Mouse (Mus musculus) embryonic facial prominence, embryonic 14.5 days (tissue): ENCODE measurements around the gene Nat8f2. TPM values are rescaled to one million over a fixed set of nuclear protein-coding genes. Genes with fewer than 3 reads are reported as not detected.
"Not testable (repeated sequence)": the region's sequence is repeated elsewhere in the genome, so short reads cannot be mapped to it uniquely, and the experiment has no call there.

ENCODE experiments used
- ATAC-seq: fragments of 200-750 bp; cut with Nextera tagmentation; 2 replicates; pipeline ENCODE4 v1.8.0; 2017; ENCODE audit warnings: low read depth, moderate number of reproducible peaks, moderate TSS enrichment
- DNase-seq: peaks from one replicate; pipeline ENCODE4 v3.0.0-alpha.2; 2015; ENCODE audit warnings: low spot score
- H3K27ac ChIP-seq: fragments of 300-500 bp; sonication (generic); replicated peaks from 2 replicates; pipeline ENCODE4 v1.5.1; 2014; ENCODE audit warnings: low read depth, mild to moderate bottlenecking, low read length, moderate library complexity
- H3K27me3 ChIP-seq: fragments of 300-500 bp; sonication (generic); replicated peaks from 2 replicates; pipeline ENCODE4 v1.6.1; 2014; ENCODE audit warnings: low read length; ENCODE audit not compliant: control insufficient read depth, insufficient read depth
- H3K36me3 ChIP-seq: fragments of 300-500 bp; sonication (generic); 2 replicates; pipeline ENCODE4 v1.6.1; 2014; ENCODE audit warnings: low read length, mixed read lengths; ENCODE audit not compliant: control insufficient read depth, insufficient read depth
- H3K4me1 ChIP-seq: fragments of 300-500 bp; sonication (generic); 2 replicates; pipeline ENCODE4 v1.6.1; 2014; ENCODE audit warnings: antibody characterized with exemption, low read length; ENCODE audit not compliant: control insufficient read depth, insufficient read depth
- H3K4me2 ChIP-seq: fragments of 300-500 bp; sonication (generic); 2 replicates; pipeline ENCODE4 v1.6.1; 2014; ENCODE audit warnings: low read depth, mild to moderate bottlenecking, low read length, moderate library complexity, mixed read lengths
- H3K4me3 ChIP-seq: fragments of 300-500 bp; sonication (generic); 2 replicates; pipeline ENCODE4 v1.5.1; 2014; ENCODE audit warnings: low read depth, mild to moderate bottlenecking, low read length
- H3K9ac ChIP-seq: fragments of 300-500 bp; sonication (generic); 2 replicates; pipeline ENCODE4 v1.6.1; 2014; ENCODE audit warnings: low read depth, mild to moderate bottlenecking, low read length, moderate library complexity, mixed read lengths
- H3K9me3 ChIP-seq: fragments of 300-500 bp; sonication (generic); 2 replicates; pipeline ENCODE4 v1.6.1; 2016; ENCODE audit warnings: low read length; ENCODE audit not compliant: control insufficient read depth
- WGBS: fragments of 180-500 bp; shearing (Covaris S2); extraction: QIAGEN DNeasy Blood & Tissue Kit; methylation state at CpG from one replicate; pipeline ENCODE4 v1.1.7; 2014; 5-methylcytosine and 5-hydroxymethylcytosine counted together
- polyA plus RNA-seq: library from polyadenylated mRNA; unstranded; fragments of >200 nt; fragmentation: Nextera tagmentation; extraction: Ambion mirVana; gene quantifications from 2 replicates; pipeline ENCODE4 v1.2.1, GENCODE M21; 2014

Gene Nat8f2
- polyA plus RNA-seq, 1 experiment from 2014 or later, result not detected

DNA sequence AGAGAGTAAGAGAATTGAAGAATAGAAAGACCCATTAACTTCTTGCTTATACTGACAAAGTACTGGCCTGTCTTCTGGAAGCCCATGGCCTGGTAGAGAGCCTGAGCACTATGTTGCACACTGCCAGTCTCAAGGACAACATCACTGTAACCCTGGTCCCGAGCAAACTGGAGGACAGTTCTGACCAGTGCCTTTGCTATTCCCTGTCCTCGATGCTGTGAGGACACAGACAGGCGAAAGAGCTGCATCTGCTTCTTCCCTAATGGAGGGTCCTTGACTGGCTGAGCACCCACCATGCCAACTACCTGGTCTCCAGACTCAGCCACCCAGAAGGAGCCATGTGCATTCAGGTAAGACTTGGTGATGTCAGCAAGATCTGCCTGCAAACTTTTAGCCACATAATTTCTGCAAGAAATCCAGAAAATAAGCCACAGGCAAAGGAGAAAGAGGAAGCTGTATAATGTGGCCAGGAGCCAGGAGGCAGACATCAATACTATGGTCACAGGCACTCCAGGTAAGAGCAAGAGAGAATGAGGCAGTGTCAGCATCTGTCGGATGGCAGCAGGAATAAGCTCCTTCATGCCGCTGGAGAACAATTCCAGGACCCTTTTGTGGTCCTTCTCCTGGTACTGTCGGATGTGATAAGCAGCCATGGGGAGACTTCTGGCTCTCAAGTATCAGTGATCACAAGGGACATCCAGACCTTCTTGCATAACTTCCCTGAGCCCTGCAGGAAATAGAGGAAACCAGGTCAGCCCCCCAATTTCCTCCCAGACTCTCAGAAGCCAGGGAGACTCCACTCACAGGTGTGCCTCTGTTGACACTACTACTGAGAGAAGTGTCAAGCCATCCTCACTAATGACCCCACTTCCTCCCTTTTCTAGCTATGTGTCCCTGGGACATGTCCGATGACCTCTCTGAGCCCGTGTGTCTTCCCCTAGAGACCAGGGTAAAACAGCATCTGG lies 950 bp downstream of the Nat8f2 start:
- H3K9me3 ChIP-seq, result no peaks in the 10 kb centered on the region
- H3K9ac ChIP-seq, result no peak overlapping the region
- H3K27me3 ChIP-seq, result no peaks in the 10 kb centered on the region
- H3K36me3 ChIP-seq, result no peaks in the 10 kb centered on the region
- H3K4me2 ChIP-seq, result no peak overlapping the region
- H3K4me3 ChIP-seq, result no peak overlapping the region
- H3K4me1 ChIP-seq, result no peaks in the 10 kb centered on the region
- H3K27ac ChIP-seq, result no peak overlapping the region
- DNase-seq (no peak), ATAC-seq (no peak)
- WGBS, result 66% methylated on average over 8 of the region's 8 CpGs

DNA sequence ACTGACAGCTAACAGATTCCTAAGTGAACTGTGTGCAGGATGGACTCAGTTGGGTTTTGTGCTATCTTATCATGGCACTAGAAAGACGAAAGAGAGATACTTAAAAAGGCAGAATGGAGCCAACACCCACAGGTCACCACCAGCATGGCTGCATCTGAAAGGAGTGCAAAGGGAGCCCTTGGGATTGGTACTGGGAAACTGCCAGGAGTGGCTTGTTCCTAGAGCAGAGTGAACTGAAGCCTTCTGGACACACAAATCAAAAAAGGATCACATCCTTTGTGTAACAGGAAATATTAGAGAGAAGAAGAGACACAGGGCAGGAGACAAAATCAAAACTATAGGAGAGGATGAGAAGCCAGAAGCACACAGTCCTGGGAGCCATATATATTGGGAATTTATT lies 2.0 kb downstream of the Nat8f2 start:
- not testable (repeated sequence) for H3K9ac ChIP-seq, H3K4me1 ChIP-seq, H3K27me3 ChIP-seq, H3K27ac ChIP-seq, H3K4me3 ChIP-seq, DNase-seq, H3K4me2 ChIP-seq, ATAC-seq, H3K36me3 ChIP-seq, H3K9me3 ChIP-seq
- 67% methylated on average over 1 of the region's 1 CpGs for WGBS

GRCm38 (mm10) chr6:85866166-85866565 lies 2.8 kb downstream of the Nat8f2 start:
- H3K27ac ChIP-seq, H3K4me3 ChIP-seq, DNase-seq, H3K9me3 ChIP-seq, H3K4me2 ChIP-seq, H3K27me3 ChIP-seq, ATAC-seq, H3K36me3 ChIP-seq, H3K4me1 ChIP-seq, H3K9ac ChIP-seq: not testable (repeated sequence)
- WGBS, result 84% methylated on average over 3 of the region's 3 CpGs

DNA sequence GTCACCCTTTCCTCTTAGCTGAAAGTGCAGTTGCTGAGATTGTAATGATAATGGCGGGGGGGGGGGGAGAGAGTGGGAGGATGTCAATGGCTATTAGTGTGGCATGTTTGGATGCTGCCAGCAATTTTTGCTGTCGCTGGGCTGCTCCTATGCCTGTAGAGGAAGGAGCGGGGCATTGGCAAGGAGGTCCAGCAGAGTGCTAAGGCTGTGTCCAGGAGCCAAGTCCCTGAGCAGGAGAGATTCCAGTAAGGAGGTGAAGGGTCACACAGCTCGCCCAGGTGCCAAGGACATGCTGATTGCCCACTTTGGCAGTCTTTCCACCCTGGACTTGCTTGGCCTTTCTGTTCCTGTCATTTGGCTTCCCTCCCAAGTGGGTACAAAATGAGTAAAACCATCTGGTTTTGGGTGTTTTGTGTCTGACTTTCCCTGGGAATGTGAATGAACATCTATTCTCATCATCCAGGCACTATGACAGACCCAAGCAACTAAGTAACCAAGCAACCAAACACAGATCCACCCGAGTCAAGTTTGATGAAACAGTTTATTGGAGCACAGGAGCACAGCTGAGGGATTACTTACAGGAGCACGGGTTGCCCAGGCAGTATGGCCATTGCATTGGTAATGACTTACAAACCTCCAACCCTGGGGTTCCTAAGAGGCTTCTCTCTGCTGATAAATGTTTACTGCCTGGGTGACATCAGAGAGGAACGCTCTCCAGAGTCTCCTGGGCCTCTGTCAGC lies 3.9 kb downstream of the Nat8f2 start:
- H3K4me2 ChIP-seq, H3K27ac ChIP-seq, H3K4me3 ChIP-seq, H3K4me1 ChIP-seq, H3K9me3 ChIP-seq, H3K36me3 ChIP-seq, H3K9ac ChIP-seq, H3K27me3 ChIP-seq, ATAC-seq, DNase-seq: not testable (repeated sequence)
- 78% methylated on average over 6 of the region's 7 CpGs for WGBS

DNA sequence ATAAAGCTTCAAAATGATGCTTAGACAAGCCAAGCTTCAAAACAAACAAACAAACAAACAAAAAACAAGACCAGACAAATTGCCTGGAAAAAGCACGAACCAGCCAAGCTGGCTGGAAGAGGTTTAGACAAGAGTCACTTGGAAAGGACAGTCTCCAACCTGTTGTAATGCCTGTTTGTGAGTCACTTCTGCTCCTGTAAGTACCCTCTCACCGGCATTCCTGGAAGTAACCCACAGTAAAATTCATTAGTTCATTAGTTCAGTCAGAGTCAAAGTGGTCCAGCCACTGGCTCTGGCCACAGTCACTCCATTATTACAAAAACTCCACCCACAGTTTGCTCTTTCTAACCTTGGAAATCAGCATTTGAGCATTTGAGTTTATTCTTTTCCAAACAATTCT lies 5.1 kb downstream of the Nat8f2 start:
- Histone ChIP-seq H3K27me3 (no peaks in the 10 kb centered on the region), H3K9me3 (no peaks in the 10 kb centered on the region), H3K27ac (no peak overlapping the region), H3K4me2 (no peak overlapping the region), H3K4me3 (no peak overlapping the region), H3K4me1 (no peaks in the 10 kb centered on the region), H3K36me3 (no peaks in the 10 kb centered on the region), H3K9ac (no peak overlapping the region)
- no peak for ATAC-seq
- WGBS, result 92% methylated on average over 2 of the region's 2 CpGs
- no peak for DNase-seq

DNA sequence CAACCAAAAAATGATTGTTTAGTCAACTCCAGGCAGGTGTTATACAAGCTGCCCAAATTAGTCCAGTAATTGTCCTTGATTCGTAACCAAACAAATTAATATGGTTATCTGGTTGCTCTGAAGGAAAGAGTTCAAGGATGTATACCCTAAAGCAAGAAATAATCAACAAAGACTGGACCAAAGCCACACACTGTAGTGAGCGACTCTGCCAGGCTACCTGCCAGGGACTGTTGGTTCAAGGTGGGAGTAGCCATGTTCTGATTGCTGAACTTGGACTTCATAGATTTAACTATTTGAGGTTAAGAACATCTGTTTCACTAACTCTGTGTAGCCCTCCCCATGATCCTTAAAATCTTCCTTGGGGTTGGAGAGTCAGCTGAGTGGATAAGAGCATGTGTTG lies 5.8 kb downstream of the Nat8f2 start:
- H3K9me3 ChIP-seq, result no peaks in the 10 kb centered on the region
- H3K36me3 ChIP-seq, result no peaks in the 10 kb centered on the region
- 77% methylated on average over 2 of the region's 2 CpGs for WGBS
- H3K27me3 ChIP-seq, result no peaks in the 10 kb centered on the region
- H3K4me2 ChIP-seq, result no peak overlapping the region
- no peak for ATAC-seq
- H3K4me3 ChIP-seq, result no peak overlapping the region
- DNase-seq, result no peak
- H3K9ac ChIP-seq, result no peak overlapping the region
- no peaks in the 10 kb centered on the region for H3K4me1 ChIP-seq
- no peak overlapping the region for H3K27ac ChIP-seq

DNA sequence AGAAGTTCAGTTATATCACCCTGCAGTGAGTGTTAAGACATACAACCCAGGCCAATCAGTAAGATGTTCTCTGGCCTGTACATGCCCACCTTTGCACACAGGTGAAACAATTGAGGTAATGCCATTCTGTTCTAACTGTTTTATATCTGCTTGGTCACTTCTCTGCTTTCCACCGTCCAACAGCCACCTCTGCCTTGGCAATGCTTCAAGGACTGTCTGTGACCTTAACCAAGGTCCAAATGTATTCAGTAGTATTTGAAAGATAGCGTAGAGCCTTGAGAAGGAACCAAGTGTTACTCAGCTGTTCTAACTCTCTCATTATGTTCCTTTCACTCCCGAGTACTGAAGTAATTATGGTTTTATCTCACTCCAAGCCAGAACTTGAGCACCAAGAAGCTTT lies 6.4 kb downstream of the Nat8f2 start:
- WGBS, result 69% methylated on average over 3 of the region's 3 CpGs

DNA sequence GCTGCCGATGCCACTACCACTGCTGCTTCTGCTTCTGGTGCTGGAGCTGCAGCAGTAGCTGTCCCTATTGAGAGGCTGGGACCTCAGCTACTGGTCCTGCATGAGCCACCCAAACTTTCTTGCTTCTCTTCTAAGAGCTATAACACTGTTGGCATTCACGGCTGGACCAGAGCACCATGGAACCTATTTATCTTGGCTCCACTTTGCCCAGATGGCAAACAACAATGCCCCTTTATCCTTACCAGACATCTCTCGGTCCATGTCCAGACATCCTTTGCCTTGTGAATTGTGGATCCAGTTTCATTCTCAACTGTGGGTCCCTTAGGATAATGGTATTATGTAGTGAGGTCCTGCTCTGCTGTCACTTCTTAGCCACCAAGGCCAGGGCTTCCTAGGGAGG lies 7.7 kb downstream of the Nat8f2 start:
- 78% methylated on average over 3 of the region's 3 CpGs for WGBS
- H3K4me2 ChIP-seq, result no peak overlapping the region
- no peak overlapping the region for H3K4me3 ChIP-seq
- H3K4me1 ChIP-seq, result no peaks in the 10 kb centered on the region
- no peaks in the 10 kb centered on the region for H3K36me3 ChIP-seq
- no peak for ATAC-seq
- H3K9ac ChIP-seq, result no peak overlapping the region
- H3K9me3 ChIP-seq, result no peaks in the 10 kb centered on the region
- no peak overlapping the region for H3K27ac ChIP-seq
- H3K27me3 ChIP-seq, result no peaks in the 10 kb centered on the region
- no peak for DNase-seq

More for the DNA sequence above, 6.4 kb downstream of the Nat8f2 start:
- H3K9me3 ChIP-seq, result no peaks in the 10 kb centered on the region
- ATAC-seq (no peak), DNase-seq (no peak)
- no peaks in the 10 kb centered on the region for H3K27me3 ChIP-seq
- no peaks in the 10 kb centered on the region for H3K36me3 ChIP-seq
- H3K9ac ChIP-seq, result no peak overlapping the region
- H3K4me3 ChIP-seq, result no peak overlapping the region
- no peak overlapping the region for H3K27ac ChIP-seq
- no peaks in the 10 kb centered on the region for H3K4me1 ChIP-seq
- no peak overlapping the region for H3K4me2 ChIP-seq
